Mouse (Mus musculus): ENCODE measurements at regions not wholly inside any gene's neighbourhood (a gene's known extent, or its start where the extent isn't known, plus 50 kb on each side); places are given as distances from the start of the nearest gene placed in this dataset.

DNA sequence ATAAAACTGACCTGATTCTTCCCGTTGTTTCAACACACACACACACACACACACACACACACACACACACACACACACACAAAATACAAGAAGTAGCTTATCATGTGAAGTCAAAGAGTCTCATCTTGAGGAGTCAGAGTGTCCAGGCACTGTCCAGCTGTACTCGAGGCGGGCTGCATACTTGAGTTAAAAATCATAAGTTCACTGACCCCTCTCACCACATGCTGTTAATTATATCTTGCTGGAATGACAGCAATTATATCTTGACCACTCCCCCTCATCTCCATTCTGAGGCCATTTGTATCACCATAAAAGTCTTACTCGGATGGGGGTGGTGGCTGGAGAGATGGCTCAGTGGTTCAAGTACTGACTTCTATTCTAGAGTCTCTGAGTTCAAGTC, 58.5 kb upstream of the P3h2 start:
- DNase-seq, result no peak

DNA sequence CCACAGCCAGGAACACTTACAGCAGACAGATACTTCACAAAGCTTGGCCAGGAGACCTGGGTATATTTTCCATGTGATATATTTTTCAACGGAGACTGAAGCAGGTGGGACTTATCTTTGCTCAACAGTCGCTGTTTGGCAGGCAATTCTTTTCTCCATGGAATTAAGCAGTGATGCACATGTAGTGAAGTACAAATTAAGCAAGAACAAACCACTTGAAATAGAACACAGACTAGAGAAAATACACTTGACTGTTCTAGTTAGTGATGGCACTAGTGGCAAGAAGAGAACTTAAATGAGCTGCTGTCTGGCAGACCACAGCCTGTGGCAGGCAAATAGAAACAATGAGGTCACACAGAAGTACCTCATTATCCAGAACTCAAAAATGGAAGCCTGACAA, 57.8 kb upstream of the P3h2 start:
- no peak for DNase-seq

DNA sequence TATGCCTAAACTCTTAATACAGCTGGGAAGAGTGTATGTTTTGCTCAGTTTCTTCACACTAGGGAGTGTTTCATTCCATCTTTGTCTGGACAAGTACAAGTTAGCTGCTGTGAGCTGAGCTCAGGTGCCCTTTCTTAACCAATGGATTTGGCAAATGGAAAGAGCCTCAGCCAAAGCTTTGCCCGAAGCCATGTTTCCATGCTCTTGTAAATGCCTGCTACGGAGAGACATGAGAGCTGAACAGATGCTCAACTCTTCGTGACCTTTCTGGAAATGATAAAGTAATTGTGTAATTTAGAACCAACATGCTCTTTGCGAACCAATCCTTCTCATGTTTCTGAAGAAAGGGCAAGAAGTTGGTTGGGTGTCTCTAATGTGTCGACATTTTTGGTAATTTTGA, 52.0 kb upstream of the P3h2 start:
- no peak for DNase-seq
